Mouse (Mus musculus) heart, embryonic 14.5 days (tissue): ENCODE measurements around the gene Rps6kb1. TPM values are rescaled to one million over a fixed set of nuclear protein-coding genes. Genes with fewer than 3 reads are reported as not detected.
"Not testable (repeated sequence)": the region's sequence is repeated elsewhere in the genome, so short reads cannot be mapped to it uniquely, and the experiment has no call there.

Experiments used
- ATAC-seq: fragments of 200-750 bp; cut with Nextera tagmentation; 2 replicates; pipeline ENCODE4 v1.8.0; 2017; ENCODE audit warnings: low read depth, moderate TSS enrichment; ENCODE audit not compliant: insufficient number of reproducible peaks, insufficient read depth, low FRiP score
- H3K27ac ChIP-seq, 2 experiments: fragments of 200-500 bp in 1 of 2; fragments of 300-500 bp in 1 of 2; sonication (generic) in 1 of 2; replicated peaks in 1 of 2; 2 replicates each; pipeline ENCODE4 v1.5.1; 2012 to 2014; ENCODE audit warnings: low read depth in 2 of 2, low read length in 2 of 2, control low read depth in 1 of 2, mild to moderate bottlenecking in 1 of 2, mixed read lengths in 1 of 2; ENCODE audit not compliant: control insufficient read depth in 1 of 2, insufficient read depth in 1 of 2
- H3K27me3 ChIP-seq: fragments of 300-500 bp; sonication (generic); 2 replicates; pipeline ENCODE4 v1.6.1; 2014; ENCODE audit warnings: mild to moderate bottlenecking, low read length, control low read depth; ENCODE audit not compliant: control insufficient read depth, insufficient read depth
- H3K36me3 ChIP-seq: fragments of 300-500 bp; sonication (generic); 2 replicates; pipeline ENCODE4 v1.6.1; 2014; ENCODE audit warnings: mild to moderate bottlenecking, control low read depth, low read length, mixed read lengths; ENCODE audit not compliant: control insufficient read depth, insufficient read depth
- H3K4me1 ChIP-seq, 2 experiments: fragments of 200-500 bp in 1 of 2; fragments of 300-500 bp in 1 of 2; sonication (generic) in 1 of 2; 2 replicates each; pipeline ENCODE4 v1.6.1; 2012 to 2014; ENCODE audit warnings: low read length in 2 of 2, control low read depth in 1 of 2, mixed read lengths in 1 of 2; ENCODE audit not compliant: control insufficient read depth in 2 of 2, insufficient read depth in 2 of 2
- H3K4me2 ChIP-seq: fragments of 300-500 bp; sonication (generic); 2 replicates; pipeline ENCODE4 v1.6.1; 2014; ENCODE audit warnings: mild to moderate bottlenecking, low read length
- H3K4me3 ChIP-seq, 2 experiments: fragments of 200-500 bp in 1 of 2; fragments of 300-500 bp in 1 of 2; sonication (generic) in 1 of 2; 2 replicates each; pipeline ENCODE4 v1.5.1; 2012 to 2014; ENCODE audit warnings: low read length in 2 of 2, mild to moderate bottlenecking in 2 of 2, control low read depth in 1 of 2, low read depth in 1 of 2, moderate library complexity in 1 of 2; ENCODE audit not compliant: control insufficient read depth in 1 of 2, insufficient read depth in 1 of 2
- H3K9ac ChIP-seq: fragments of 300-500 bp; sonication (generic); 2 replicates; pipeline ENCODE4 v1.6.1; 2014; ENCODE audit warnings: mild to moderate bottlenecking, low read length
- H3K9me3 ChIP-seq: fragments of 300-500 bp; sonication (generic); 2 replicates; pipeline ENCODE4 v1.6.1; 2016; ENCODE audit warnings: low read length, control low read depth; ENCODE audit not compliant: control insufficient read depth
- WGBS: fragments of 180-500 bp; shearing (Covaris S2); extraction: QIAGEN DNeasy Blood & Tissue Kit; methylation state at CpG from one replicate; pipeline ENCODE4 v1.1.7; 2014; 5-methylcytosine and 5-hydroxymethylcytosine counted together
- polyA plus RNA-seq: library from polyadenylated mRNA; unstranded; fragments of >200 nt; fragmentation: Nextera tagmentation; extraction: Ambion mirVana; gene quantifications from 2 replicates; pipeline ENCODE4 v1.2.1, GENCODE M21; 2014

The Rps6kb1 gene
- polyA plus RNA-seq, 1 experiment from 2014 or later = 34.8 TPM

GRCm38 (mm10) chr11:86484101-86484868 lies 60.3 kb downstream of the Rps6kb1 start, which contains the start of gene Rnft1:
Rnft1 (plus strand) TSS chr11:86484657.
- Histone ChIP-seq H3K4me1 (peaks cover 4 to 7% of the 10 kb centered on the region in 2 experiments), H3K4me2 (peak within 1 kb of the TSS; percentile 82), H3K27ac (peak within 1 kb of the TSS; percentile 86 to 90), H3K27me3 (no peaks in the 10 kb centered on the region), H3K9me3 (no peaks in the 10 kb centered on the region), H3K9ac (peak within 1 kb of the TSS; percentile 84), H3K4me3 (peak within 1 kb of the TSS; percentile 59 to 68), H3K36me3 (peaks cover 19% of the 10 kb centered on the region)
- WGBS = 0% methylated on average over 68 of the region's 68 CpGs
- peak; percentile 98 for ATAC-seq

GRCm38 (mm10) chr11:86473576-86473975 lies 71.0 kb downstream of the Rps6kb1 start:
- ATAC-seq = no peak
- no peaks in the 10 kb centered on the region for H3K27me3 ChIP-seq
- WGBS = 67% methylated on average over 3 of the region's 3 CpGs
- H3K27ac ChIP-seq = peak overlapping the region; percentile 5 to 77; a peak in 2 of 4 replicates
- H3K9me3 ChIP-seq = no peaks in the 10 kb centered on the region
- peak overlapping the region; percentile 28; the same call in 1 of the 2 replicates for H3K9ac ChIP-seq
- peak overlapping the region; percentile 52; the same call in 1 of the 2 replicates for H3K4me2 ChIP-seq
- no peaks in the 10 kb centered on the region for H3K36me3 ChIP-seq
- H3K4me3 ChIP-seq = no peak overlapping the region
- H3K4me1 ChIP-seq = peaks cover 6 to 12% of the 10 kb centered on the region in 2 experiments

- 3% methylated on average over 7 of the region's 7 CpGs for WGBS
- Histone ChIP-seq H3K4me1 (peaks cover 6 to 12% of the 10 kb centered on the region in 2 experiments), H3K36me3 (no peaks in the 10 kb centered on the region), H3K4me3 (peak overlapping the region in 1 of 2 experiments; percentile 12; a peak in 1 of 4 replicates), H3K9me3 (no peaks in the 10 kb centered on the region), H3K9ac (peak overlapping the region; percentile 28), H3K27me3 (no peaks in the 10 kb centered on the region), H3K27ac (peak overlapping the region; percentile 77 to 87), H3K4me2 (peak overlapping the region; percentile 52)
- peak; percentile 60 for ATAC-seq
These were observed 71.8 kb downstream of the Rps6kb1 start for GRCm38 (mm10) chr11:86472771-86473171.

GRCm38 (mm10) chr11:86471785-86472184 lies 72.8 kb downstream of the Rps6kb1 start:
- ATAC-seq = no peak
- peaks cover 6 to 12% of the 10 kb centered on the region in 2 experiments for H3K4me1 ChIP-seq
- WGBS = 43% methylated on average over 6 of the region's 6 CpGs
- H3K27ac ChIP-seq = no peak overlapping the region; a peak in 1 of 4 replicates
- no peaks in the 10 kb centered on the region for H3K27me3 ChIP-seq
- no peaks in the 10 kb centered on the region for H3K9me3 ChIP-seq
- H3K9ac ChIP-seq = no peak overlapping the region
- no peaks in the 10 kb centered on the region for H3K36me3 ChIP-seq
- no peak overlapping the region for H3K4me2 ChIP-seq
- no peak overlapping the region for H3K4me3 ChIP-seq

- Histone ChIP-seq H3K4me3 (no peak overlapping the region), H3K36me3 (no peaks in the 10 kb centered on the region), H3K4me1 (peaks cover 6 to 12% of the 10 kb centered on the region in 2 experiments), H3K4me2 (no peak overlapping the region), H3K9me3 (no peaks in the 10 kb centered on the region), H3K27ac (no peak overlapping the region; a peak in 1 of 4 replicates), H3K27me3 (no peaks in the 10 kb centered on the region), H3K9ac (0 out of 2 replicates have a peak overlapping the region, but pooled peaks have one; percentile 21)
- 52% methylated on average over 4 of the region's 4 CpGs for WGBS
- no peak for ATAC-seq
These were observed 75.6 kb downstream of the Rps6kb1 start for GRCm38 (mm10) chr11:86468971-86469370.

- H3K27me3 ChIP-seq = no peaks in the 10 kb centered on the region
- ATAC-seq = no peak
- H3K36me3 ChIP-seq = no peaks in the 10 kb centered on the region
- H3K9ac ChIP-seq = no peak overlapping the region
- H3K4me3 ChIP-seq = no peak overlapping the region
- H3K27ac ChIP-seq = no peak overlapping the region; a peak in 1 of 4 replicates
- no peak overlapping the region for H3K4me2 ChIP-seq
- H3K4me1 ChIP-seq = peaks cover 6 to 12% of the 10 kb centered on the region in 2 experiments
- 74% methylated on average over 8 of the region's 8 CpGs for WGBS
- no peaks in the 10 kb centered on the region for H3K9me3 ChIP-seq
These were observed 76.3 kb downstream of the Rps6kb1 start for GRCm38 (mm10) chr11:86468345-86468744.

- WGBS = 18% methylated on average over 8 of the region's 8 CpGs
These were observed 80.3 kb downstream of the Rps6kb1 start for GRCm38 (mm10) chr11:86464275-86464674.

More at GRCm38 (mm10) chr11:86464275-86464674, 80.3 kb downstream of the Rps6kb1 start:
- not testable (repeated sequence) for H3K27ac ChIP-seq, H3K4me1 ChIP-seq, H3K36me3 ChIP-seq, H3K27me3 ChIP-seq, H3K9me3 ChIP-seq, H3K4me3 ChIP-seq, H3K9ac ChIP-seq, H3K4me2 ChIP-seq, ATAC-seq
